Mouse (Mus musculus) kidney, postnatal 0 days (tissue): ENCODE results near the gene Cadps2. TPM values are rescaled to one million over a fixed set of nuclear protein-coding genes. Genes with fewer than 3 reads are reported as not detected.

ENCODE experiments used
- ATAC-seq: fragments of 200-750 bp; cut with Nextera tagmentation; replicated peaks from 2 replicates; pipeline ENCODE4 v1.8.0; 2017; ENCODE audit warnings: low read depth, moderate number of reproducible peaks, moderate TSS enrichment, moderate library complexity; ENCODE audit not compliant: low FRiP score
- DNase-seq: peaks from one replicate; pipeline ENCODE4 v3.0.0-alpha.2; 2016; ENCODE audit warnings: low spot score
- H3K27ac ChIP-seq: fragments of 300-500 bp; sonication (generic); 2 replicates; pipeline ENCODE4 v1.5.1; 2014; ENCODE audit warnings: mild to moderate bottlenecking
- H3K27me3 ChIP-seq: fragments of 300-500 bp; sonication (generic); 2 replicates; pipeline ENCODE4 v1.6.1; 2014; ENCODE audit warnings: low read length, mixed read lengths; ENCODE audit not compliant: insufficient read depth
- H3K36me3 ChIP-seq: fragments of 300-500 bp; sonication (generic); 2 replicates; pipeline ENCODE4 v1.6.1; 2014; ENCODE audit warnings: low read length, mixed read lengths; ENCODE audit not compliant: insufficient read depth
- H3K4me1 ChIP-seq: fragments of 300-500 bp; sonication (generic); replicated peaks from 2 replicates; pipeline ENCODE4 v1.6.1; 2014; ENCODE audit warnings: antibody characterized with exemption, low read length, mixed read lengths; ENCODE audit not compliant: insufficient read depth
- H3K4me2 ChIP-seq: fragments of 300-500 bp; sonication (generic); 2 replicates; pipeline ENCODE4 v1.6.1; 2014; ENCODE audit warnings: mild to moderate bottlenecking, low read length, moderate library complexity, mixed read lengths
- H3K4me3 ChIP-seq: fragments of 300-500 bp; sonication (generic); replicated peaks from 2 replicates; pipeline ENCODE4 v1.5.1; 2014; ENCODE audit warnings: low read depth, low read length
- H3K9ac ChIP-seq: fragments of 300-500 bp; sonication (generic); 2 replicates; pipeline ENCODE4 v1.6.1; 2014; ENCODE audit warnings: low read depth, low read length
- H3K9me3 ChIP-seq: fragments of 300-500 bp; sonication (generic); replicated peaks from 2 replicates; pipeline ENCODE4 v1.6.1; 2016; ENCODE audit warnings: low read length, inconsistent platforms, mixed read lengths
- CTCF ChIP-seq: IDR thresholded peaks from 2 replicates; pipeline ENCODE4 v1.5.1; 2016; ENCODE audit warnings: antibody characterized with exemption, low read depth, mild to moderate bottlenecking, moderate library complexity
- WGBS: fragments of 180-500 bp; shearing (Covaris S2); extraction: QIAGEN DNeasy Blood & Tissue Kit; methylation state at CpG from one replicate; pipeline ENCODE4 v1.1.7; 2014; 5-methylcytosine and 5-hydroxymethylcytosine counted together
- polyA plus RNA-seq: library from polyadenylated mRNA; unstranded; fragments of >200 nt; fragmentation: Nextera tagmentation; extraction: Ambion mirVana; gene quantifications from 2 replicates; pipeline ENCODE4 v1.2.1, GENCODE M21; 2015

The Cadps2 gene
- polyA plus RNA-seq, 1 experiment from 2014 or later, result 10.1 TPM

- Histone ChIP-seq H3K36me3 (no peaks in the 10 kb centered on the region), H3K4me3 (no peak overlapping the region), H3K9ac (no peak overlapping the region), H3K4me2 (no peak overlapping the region), H3K4me1 (no peaks in the 10 kb centered on the region), H3K27ac (no peak overlapping the region), H3K27me3 (no peaks in the 10 kb centered on the region), H3K9me3 (no peaks in the 10 kb centered on the region)
- no peak for ATAC-seq
- TF ChIP-seq CTCF, result no peak
- DNase-seq, result no peak
- WGBS, result 70% methylated on average over 9 of the region's 9 CpGs
These were observed 205.2 kb downstream of the Cadps2 start for GRCm38 (mm10) chr6:23634016-23634415.

GRCm38 (mm10) chr6:23630465-23630864, 208.8 kb downstream of the Cadps2 start:
- H3K4me3 ChIP-seq, result no peak overlapping the region
- no peaks in the 10 kb centered on the region for H3K27me3 ChIP-seq
- H3K36me3 ChIP-seq, result no peaks in the 10 kb centered on the region
- ATAC-seq (no peak), DNase-seq (no peak)
- WGBS, result 44% methylated on average over 4 of the region's 4 CpGs
- TF ChIP-seq CTCF, result no peak
- H3K4me2 ChIP-seq, result no peak overlapping the region
- no peaks in the 10 kb centered on the region for H3K9me3 ChIP-seq
- H3K27ac ChIP-seq, result no peak overlapping the region
- H3K4me1 ChIP-seq, result no peaks in the 10 kb centered on the region
- H3K9ac ChIP-seq, result no peak overlapping the region

DNA sequence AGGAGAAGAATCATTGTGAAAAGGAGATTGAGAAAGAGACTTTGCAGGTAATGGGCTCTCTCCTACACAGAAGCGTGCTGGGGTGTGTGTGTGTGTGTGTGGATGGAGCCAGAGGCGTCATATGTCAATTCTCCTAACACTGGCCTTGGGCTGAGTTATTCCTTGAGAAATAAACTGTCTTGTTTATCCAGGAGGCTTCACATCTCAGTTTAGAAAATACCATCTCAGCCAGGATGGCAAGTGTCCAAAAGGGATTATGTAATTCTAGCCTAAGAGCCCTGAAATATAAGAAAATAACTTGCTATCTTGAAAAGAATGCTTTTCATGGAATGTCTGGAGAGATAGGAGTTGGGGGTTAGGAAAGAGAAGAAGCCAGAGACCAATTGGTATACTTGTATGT, 264.1 kb downstream of the Cadps2 start:
- ATAC-seq (no peak), DNase-seq (no peak)
- H3K4me2 ChIP-seq, result no peak overlapping the region
- TF ChIP-seq CTCF, result no peak
- no peaks in the 10 kb centered on the region for H3K9me3 ChIP-seq
- H3K4me3 ChIP-seq, result no peak overlapping the region
- H3K4me1 ChIP-seq, result no peaks in the 10 kb centered on the region
- H3K27ac ChIP-seq, result no peak overlapping the region
- no peaks in the 10 kb centered on the region for H3K27me3 ChIP-seq
- 77% methylated on average over 2 of the region's 2 CpGs for WGBS
- no peaks in the 10 kb centered on the region for H3K36me3 ChIP-seq
- no peak overlapping the region for H3K9ac ChIP-seq

DNA sequence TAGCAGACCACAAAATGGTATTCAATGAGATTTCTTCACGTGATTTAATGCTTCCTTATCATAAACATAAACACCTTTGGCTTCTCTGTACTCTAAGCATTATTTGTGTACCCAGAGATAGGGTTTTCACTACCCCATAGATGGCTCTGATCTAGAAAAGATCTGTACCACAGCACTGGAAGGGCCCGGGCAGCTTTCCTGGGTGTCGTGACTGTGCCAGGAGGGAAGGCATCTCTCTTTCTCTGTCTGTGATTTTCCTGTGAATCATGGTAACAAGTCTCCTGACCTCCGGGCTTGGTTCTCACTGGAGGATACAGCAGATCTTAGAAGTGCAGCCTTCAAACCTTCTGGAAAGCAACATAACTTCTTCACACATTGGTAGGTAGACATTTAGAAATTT, 265.5 kb downstream of the Cadps2 start:
- ATAC-seq (no peak), DNase-seq (no peak)
- Histone ChIP-seq H3K27me3 (no peaks in the 10 kb centered on the region), H3K9me3 (no peaks in the 10 kb centered on the region), H3K4me2 (no peak overlapping the region), H3K4me3 (no peak overlapping the region), H3K4me1 (no peaks in the 10 kb centered on the region), H3K9ac (no peak overlapping the region), H3K27ac (no peak overlapping the region), H3K36me3 (no peaks in the 10 kb centered on the region)
- TF ChIP-seq CTCF, result no peak
- 91% methylated on average over 4 of the region's 4 CpGs for WGBS

GRCm38 (mm10) chr6:23572401-23572800, 266.8 kb downstream of the Cadps2 start:
- no peaks in the 10 kb centered on the region for H3K4me1 ChIP-seq
- H3K36me3 ChIP-seq, result no peaks in the 10 kb centered on the region
- no peak overlapping the region for H3K4me3 ChIP-seq
- H3K4me2 ChIP-seq, result no peak overlapping the region
- WGBS, result 29% methylated on average over 4 of the region's 4 CpGs
- DNase-seq (no peak), ATAC-seq (no peak)
- H3K9me3 ChIP-seq, result no peaks in the 10 kb centered on the region
- no peak for TF ChIP-seq CTCF
- H3K9ac ChIP-seq, result no peak overlapping the region
- H3K27ac ChIP-seq, result no peak overlapping the region
- H3K27me3 ChIP-seq, result no peaks in the 10 kb centered on the region

- TF ChIP-seq CTCF, result no peak
- H3K9me3 ChIP-seq, result no peaks in the 10 kb centered on the region
- no peak for ATAC-seq
- no peak overlapping the region for H3K4me2 ChIP-seq
- DNase-seq, result no peak
- H3K4me3 ChIP-seq, result no peak overlapping the region
- H3K4me1 ChIP-seq, result no peaks in the 10 kb centered on the region
- no peaks in the 10 kb centered on the region for H3K27me3 ChIP-seq
- H3K9ac ChIP-seq, result no peak overlapping the region
- no peaks in the 10 kb centered on the region for H3K36me3 ChIP-seq
- no peak overlapping the region for H3K27ac ChIP-seq
- WGBS, result 83% methylated on average over 4 of the region's 4 CpGs
These were observed 269.5 kb downstream of the Cadps2 start for GRCm38 (mm10) chr6:23569686-23570085.

DNA sequence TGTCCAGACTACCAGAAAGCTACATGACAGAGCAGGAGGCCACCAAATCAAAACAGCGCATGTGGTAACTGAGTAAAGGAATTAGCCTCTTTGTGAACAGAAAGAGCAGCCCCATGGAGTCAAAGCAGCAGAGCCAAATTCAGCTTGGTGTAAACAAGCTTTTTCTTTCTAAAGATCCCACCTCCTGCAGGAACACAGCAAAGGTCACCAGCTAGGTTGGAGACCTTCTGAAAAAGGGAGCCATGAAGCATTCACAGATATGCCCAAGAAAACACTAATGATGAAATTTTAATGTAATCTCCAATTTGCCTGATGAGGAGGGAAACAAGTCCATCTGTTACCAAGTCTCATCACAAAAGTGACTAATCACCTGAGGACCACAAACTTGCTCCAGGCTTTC, 270.5 kb downstream of the Cadps2 start:
- H3K9me3 ChIP-seq, result no peaks in the 10 kb centered on the region
- WGBS, result 94% methylated on average over 1 of the region's 1 CpGs
- H3K36me3 ChIP-seq, result no peaks in the 10 kb centered on the region
- no peaks in the 10 kb centered on the region for H3K4me1 ChIP-seq
- DNase-seq (no peak), ATAC-seq (no peak)
- H3K27ac ChIP-seq, result no peak overlapping the region
- H3K9ac ChIP-seq, result no peak overlapping the region
- no peak overlapping the region for H3K4me3 ChIP-seq
- H3K27me3 ChIP-seq, result no peaks in the 10 kb centered on the region
- no peak overlapping the region for H3K4me2 ChIP-seq
- TF ChIP-seq CTCF, result no peak
